Mouse (Mus musculus): ENCODE measurements around the gene Acer3.

GRCm38 (mm10) chr7:98157636-98158332, 163.2 kb downstream of the Acer3 start:
- TF ChIP-seq POLR2A (IDR thresholded peaks at IDR 0.05; ENCODE audit: insufficient read depth, low read depth, low read length) (no peak), CTCF (IDR thresholded peaks at IDR 0.05; ENCODE audit: insufficient read depth, low read depth, low read length) (no peak)

Data from olfactory bulb, adult 2 months (tissue).